8 mouse cellular contexts compared by ENCODE assay signal in genomic region chr16:10689748-10690318, GRCm38 (mm10).
DNase-seq lines count a peak whose midpoint lies in the region; ATAC-seq lines count a peak whose summit lies in the region.

No protein-coding gene starts in this region.

- H3K9me3 ChIP-seq in heart, embryonic 14.5 days (ENCODE audit: control insufficient read depth, low read length) = no peaks in the 10 kb centered on the region
- H3K9me3 ChIP-seq in limb, embryonic 10.5 days (replicated peaks) = no peaks in the 10 kb centered on the region

- H3K4me1 ChIP-seq in heart, embryonic 14.5 days (ENCODE audit: control insufficient read depth in 2 of 2, insufficient read depth in 2 of 2, low read length in 2 of 2) = peaks cover 26 to 37% of the 10 kb centered on the region in 2 experiments
- peaks cover 13% of the 10 kb centered on the region for H3K4me1 ChIP-seq in limb, embryonic 10.5 days

- ATAC-seq in heart, embryonic 14.5 days (ENCODE audit: insufficient number of reproducible peaks, insufficient read depth, low FRiP score, low read depth) = peak; percentile 77

- H3K4me2 ChIP-seq in heart, embryonic 14.5 days (ENCODE audit: low read length) = peak overlapping the region; percentile 31

- H3K36me3 ChIP-seq in heart, embryonic 14.5 days (ENCODE audit: control insufficient read depth, insufficient read depth, low read length) = no peaks in the 10 kb centered on the region
- no peaks in the 10 kb centered on the region for H3K36me3 ChIP-seq in limb, embryonic 10.5 days

- H3K4me3 ChIP-seq in heart, embryonic 14.5 days (ENCODE audit: control insufficient read depth in 1 of 2, insufficient read depth in 1 of 2, low read depth in 1 of 2, low read length in 2 of 2) = no peak overlapping the region
- no peak overlapping the region for H3K4me3 ChIP-seq in limb, embryonic 10.5 days

- 21% methylated on average over 6 of the region's 6 CpGs for WGBS in heart, embryonic 14.5 days
- 81% methylated on average over 6 of the region's 6 CpGs for WGBS in limb, embryonic 10.5 days

- DNase-seq in cerebellum, postnatal 10 days = peak; percentile 48 to 60
- no peak for DNase-seq in cerebellum, postnatal 36 days
- no peak for DNase-seq in limb, embryonic 10.5 days (ENCODE audit: low spot score)
- DNase-seq in skeletal muscle tissue, adult 2 months (ENCODE audit: low read depth, low spot score) = peak; percentile 30
- no peak for DNase-seq in layer of hippocampus, postnatal 36 days
- no peak for DNase-seq in spleen, postnatal 4 days (ENCODE audit: low spot score in 2 of 2)
- no peak for DNase-seq in right cerebral cortex, adult 2 months (ENCODE audit: low spot score in 2 of 2)

- H3K27me3 ChIP-seq in heart, embryonic 14.5 days (ENCODE audit: control insufficient read depth, insufficient read depth, low read length) = no peaks in the 10 kb centered on the region
- no peaks in the 10 kb centered on the region for H3K27me3 ChIP-seq in limb, embryonic 10.5 days (ENCODE audit: low read depth, poor library complexity, severe bottlenecking)

- H3K9ac ChIP-seq in heart, embryonic 14.5 days (ENCODE audit: low read length) = no peak overlapping the region

- H3K27ac ChIP-seq in heart, embryonic 14.5 days (replicated peaks in 1 of 2; ENCODE audit: control insufficient read depth in 1 of 2, insufficient read depth in 1 of 2, low read depth in 2 of 2, low read length in 2 of 2) = peak overlapping the region; percentile 90 to 93
- 0 out of 2 replicates have a peak overlapping the region, but pooled peaks have one; percentile 31 for H3K27ac ChIP-seq in limb, embryonic 10.5 days

Comparison
In these comparisons a context has a peak if more than half of its experiments do, and no peak if none do; other contexts are left out.
1. DNase-seq: peak in cerebellum, postnatal 10 days (2 of 2) and skeletal muscle tissue, adult 2 months (single experiment); none in cerebellum, postnatal 36 days (0 of 2), limb, embryonic 10.5 days (single experiment), layer of hippocampus, postnatal 36 days (0 of 2), spleen, postnatal 4 days (0 of 2) and right cerebral cortex, adult 2 months (0 of 2).